Mouse (Mus musculus): ENCODE data around the gene Dguok. TPM values are rescaled to one million over a fixed set of nuclear protein-coding genes. Genes with fewer than 3 reads are reported as not detected.
A peak's percentile ranks its signal among the peaks of the same experiment; 100 is the strongest.

Dguok gene
- total and polyA plus RNA-seq, 2 experiments from 2014 or later, result 35.3 to 52.1 TPM

DNA sequence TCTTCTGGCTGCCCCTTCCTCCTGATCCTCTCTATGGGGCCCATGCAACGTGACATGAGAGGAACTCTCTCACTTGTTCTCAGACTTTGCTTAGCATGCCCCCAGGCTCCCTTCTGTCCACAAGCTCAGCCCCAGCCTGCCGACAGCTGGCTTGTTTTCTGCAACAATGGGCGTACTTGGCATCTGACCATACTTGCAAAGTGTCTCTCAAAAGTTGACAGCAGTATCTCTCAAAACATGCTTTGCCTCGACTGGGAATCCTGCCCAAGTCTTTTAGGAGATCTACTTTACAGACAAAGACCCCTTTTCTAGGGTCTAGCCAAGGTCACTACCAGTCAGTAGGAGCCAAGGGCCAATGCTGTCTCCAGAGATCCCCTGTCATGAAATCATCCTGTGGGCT is 20.9 kb downstream of the Dguok start:
- H3K4me1 ChIP-seq (ENCODE audit: insufficient read depth), result no peaks in the 10 kb centered on the region
- no peak overlapping the region for H3K4me3 ChIP-seq (ENCODE audit: low read depth, low read length)
- no peak for TF ChIP-seq CTCF (IDR thresholded peaks at IDR 0.05; ENCODE audit: low read depth)
- no peak overlapping the region for H3K27ac ChIP-seq (ENCODE audit: low read depth, low read length)
- H3K27me3 ChIP-seq (ENCODE audit: insufficient read depth, low read length), result no peaks in the 10 kb centered on the region
- no peak overlapping the region for H3K9ac ChIP-seq
- no peaks in the 10 kb centered on the region for H3K9me3 ChIP-seq (ENCODE audit: low read length)
- H3K36me3 ChIP-seq (ENCODE audit: insufficient read depth), result peaks cover 82% of the 10 kb centered on the region
- ATAC-seq (0 out of 2 replicates have a peak, but pooled peaks have one; percentile 27), DNase-seq (peak; percentile 41)
- H3K4me2 ChIP-seq (ENCODE audit: low read depth), result no peak overlapping the region
- WGBS, result 27% methylated on average over 4 of the region's 4 CpGs

DNA sequence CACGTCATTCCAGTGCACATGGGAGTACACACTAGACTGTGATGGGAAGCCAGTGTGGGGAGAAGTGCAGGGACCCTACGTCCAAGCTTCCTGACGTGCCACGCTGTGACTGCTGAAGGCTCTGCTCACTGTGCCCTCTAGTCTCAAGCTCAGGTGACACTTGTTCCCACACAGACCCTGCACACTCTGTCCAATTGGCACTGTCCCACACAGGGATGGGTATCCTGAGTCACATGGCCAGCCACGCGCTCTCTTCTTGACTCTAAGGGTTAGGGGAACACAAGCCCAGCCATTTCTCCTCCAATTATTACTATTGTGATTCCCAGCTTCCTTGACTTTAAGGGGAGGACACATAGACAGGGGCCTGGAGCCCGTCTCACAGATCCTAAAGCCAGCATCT is 23.0 kb downstream of the Dguok start:
- no peak for TF ChIP-seq CTCF (IDR thresholded peaks at IDR 0.05; ENCODE audit: low read depth)
- no peak overlapping the region for H3K27ac ChIP-seq (ENCODE audit: low read depth, low read length)
- H3K27me3 ChIP-seq (ENCODE audit: insufficient read depth, low read length), result no peaks in the 10 kb centered on the region
- no peaks in the 10 kb centered on the region for H3K4me1 ChIP-seq (ENCODE audit: insufficient read depth)
- H3K4me3 ChIP-seq (ENCODE audit: low read depth, low read length), result no peak overlapping the region
- peaks cover 78% of the 10 kb centered on the region for H3K36me3 ChIP-seq (ENCODE audit: insufficient read depth)
- H3K4me2 ChIP-seq (ENCODE audit: low read depth), result no peak overlapping the region
- DNase-seq (no peak), ATAC-seq (no peak)
- no peak overlapping the region for H3K9ac ChIP-seq
- WGBS, result 91% methylated on average over 7 of the region's 7 CpGs
- no peaks in the 10 kb centered on the region for H3K9me3 ChIP-seq (ENCODE audit: low read length)

DNA sequence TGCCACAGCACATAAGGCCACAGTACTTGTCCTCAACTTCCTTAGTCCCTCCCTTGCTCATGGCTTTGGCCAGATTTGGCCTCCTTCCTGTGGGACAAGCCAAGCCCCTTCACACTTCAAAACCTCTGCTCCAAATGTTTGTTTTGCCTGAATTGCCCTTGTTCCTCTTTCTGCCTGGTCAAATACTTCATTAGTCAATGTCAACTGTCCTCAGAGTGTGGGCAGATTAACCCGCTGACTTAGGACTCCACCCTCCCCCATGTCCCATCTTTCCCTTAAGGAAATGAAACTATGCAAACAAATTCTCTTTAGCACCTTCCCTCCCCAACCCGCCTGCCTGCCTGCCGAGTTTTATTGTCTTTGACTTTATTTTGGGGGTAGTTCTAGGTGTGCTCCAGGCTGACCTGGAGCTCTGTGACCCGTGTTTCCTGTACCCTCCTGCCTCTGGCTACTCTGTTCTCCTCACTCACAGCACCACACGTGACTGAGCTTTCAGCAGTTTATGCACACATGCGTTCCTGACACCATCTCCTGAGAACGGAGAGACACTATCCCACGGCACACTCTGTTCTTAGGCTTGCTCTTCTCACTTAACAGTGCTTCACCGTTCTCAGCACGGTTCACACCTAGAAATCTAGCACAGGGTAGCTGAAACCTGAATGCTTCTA is 24.2 kb downstream of the Dguok start:
- WGBS, result 82% methylated on average over 10 of the region's 10 CpGs
- Histone ChIP-seq H3K9me3 (ENCODE audit: low read length) (no peaks in the 10 kb centered on the region), H3K36me3 (ENCODE audit: insufficient read depth) (peaks cover 65% of the 10 kb centered on the region), H3K9ac (no peak overlapping the region), H3K27me3 (ENCODE audit: insufficient read depth, low read length) (no peaks in the 10 kb centered on the region), H3K4me2 (ENCODE audit: low read depth) (no peak overlapping the region), H3K4me1 (ENCODE audit: insufficient read depth) (no peaks in the 10 kb centered on the region), H3K27ac (ENCODE audit: low read depth, low read length) (no peak overlapping the region), H3K4me3 (ENCODE audit: low read depth, low read length) (no peak overlapping the region)
- TF ChIP-seq CTCF (IDR thresholded peaks at IDR 0.05; ENCODE audit: low read depth), result no peak
- DNase-seq (no peak), ATAC-seq (no peak)

DNA sequence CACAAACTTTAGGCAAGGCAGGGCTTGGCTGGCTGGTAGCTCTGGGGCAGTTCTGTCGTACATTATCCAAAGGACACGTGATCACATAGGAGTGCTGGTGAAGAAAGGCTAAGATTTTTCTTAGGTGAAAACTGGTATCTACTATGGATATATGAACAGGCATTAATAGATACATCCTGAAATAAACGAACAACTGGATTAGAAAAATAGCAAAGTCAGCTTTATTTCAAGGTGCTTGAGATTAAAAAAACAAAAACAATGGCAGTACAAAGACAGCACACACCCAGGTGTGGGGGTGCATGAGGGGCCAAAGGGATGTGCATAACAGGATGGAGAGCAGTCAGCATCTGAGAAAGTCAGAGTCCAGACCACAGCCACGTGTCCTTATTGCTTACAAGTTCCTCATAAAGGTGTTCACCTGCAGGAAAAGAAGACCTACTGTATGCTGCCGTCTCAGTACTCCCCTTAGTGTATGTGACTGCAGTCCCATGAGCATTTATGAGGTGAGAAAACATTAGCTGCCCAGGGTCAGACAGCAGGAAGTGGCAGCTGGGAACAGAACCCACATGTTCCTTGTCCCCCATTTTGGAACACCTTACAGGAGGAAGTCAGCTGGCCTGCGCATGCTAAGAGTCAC is 26.6 kb downstream of the Dguok start:
- TF ChIP-seq CTCF (IDR thresholded peaks at IDR 0.05; ENCODE audit: low read depth), result no peak
- DNase-seq (no peak), ATAC-seq (no peak)
- Histone ChIP-seq H3K27me3 (ENCODE audit: insufficient read depth, low read length) (no peaks in the 10 kb centered on the region), H3K9ac (no peak overlapping the region), H3K4me2 (ENCODE audit: low read depth) (no peak overlapping the region), H3K27ac (ENCODE audit: low read depth, low read length) (no peak overlapping the region), H3K9me3 (ENCODE audit: low read length) (no peaks in the 10 kb centered on the region), H3K36me3 (ENCODE audit: insufficient read depth) (peaks cover 43% of the 10 kb centered on the region), H3K4me1 (ENCODE audit: insufficient read depth) (no peaks in the 10 kb centered on the region), H3K4me3 (ENCODE audit: low read depth, low read length) (no peak overlapping the region)
- 95% methylated on average over 6 of the region's 6 CpGs for WGBS

DNA sequence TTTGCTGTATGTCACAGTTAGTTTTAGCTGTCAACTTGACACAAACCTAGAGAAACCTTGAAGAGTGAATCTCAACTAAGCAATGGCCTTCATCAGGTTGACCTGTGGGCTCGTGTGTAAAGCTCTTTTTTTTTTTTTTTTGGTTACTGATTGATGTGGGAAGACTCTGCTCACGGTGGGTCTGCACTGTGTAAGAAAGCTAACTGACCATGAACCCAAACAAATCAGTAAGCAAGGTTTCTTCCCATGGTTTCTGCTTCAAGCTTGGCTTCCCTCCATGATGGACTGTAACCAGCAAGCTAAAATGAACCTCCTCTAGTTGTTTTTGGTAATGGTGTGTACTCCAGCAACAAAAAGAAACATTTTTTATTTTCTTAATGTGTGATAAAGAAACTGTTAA is 27.6 kb downstream of the Dguok start:
- Histone ChIP-seq H3K36me3 (ENCODE audit: insufficient read depth) (peaks cover 35% of the 10 kb centered on the region), H3K4me3 (ENCODE audit: low read depth, low read length) (no peak overlapping the region), H3K4me1 (ENCODE audit: insufficient read depth) (no peaks in the 10 kb centered on the region), H3K4me2 (ENCODE audit: low read depth) (no peak overlapping the region), H3K9ac (no peak overlapping the region), H3K27ac (ENCODE audit: low read depth, low read length) (no peak overlapping the region), H3K9me3 (ENCODE audit: low read length) (no peaks in the 10 kb centered on the region), H3K27me3 (ENCODE audit: insufficient read depth, low read length) (no peaks in the 10 kb centered on the region)
- DNase-seq, result no peak
- ATAC-seq, result no peak
- no peak for TF ChIP-seq CTCF (IDR thresholded peaks at IDR 0.05; ENCODE audit: low read depth)
- WGBS, result 79% methylated on average over 2 of the region's 2 CpGs

DNA sequence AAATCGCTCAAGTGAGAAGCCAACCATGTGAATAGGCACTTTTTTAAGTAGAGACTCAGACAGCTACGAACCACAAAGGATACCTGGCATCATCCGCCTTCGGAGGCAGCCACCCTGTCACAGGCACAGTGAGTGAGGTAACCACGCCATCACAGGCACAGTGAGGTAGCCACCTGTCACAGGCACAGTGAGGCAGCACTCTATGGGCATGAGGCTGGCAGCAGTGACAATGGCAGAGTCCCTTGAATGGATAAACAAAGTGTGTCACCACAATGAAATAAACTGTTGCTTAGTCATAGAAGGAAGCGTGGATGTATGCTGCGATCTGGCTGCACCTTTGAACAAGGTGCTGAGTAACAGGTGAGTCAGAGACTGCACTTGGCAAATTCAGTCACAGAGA is 28.1 kb downstream of the Dguok start:
- H3K9me3 ChIP-seq (ENCODE audit: low read length), result no peaks in the 10 kb centered on the region
- no peak overlapping the region for H3K4me2 ChIP-seq (ENCODE audit: low read depth)
- TF ChIP-seq CTCF (IDR thresholded peaks at IDR 0.05; ENCODE audit: low read depth), result no peak
- DNase-seq (no peak), ATAC-seq (no peak)
- H3K9ac ChIP-seq, result no peak overlapping the region
- no peak overlapping the region for H3K4me3 ChIP-seq (ENCODE audit: low read depth, low read length)
- 91% methylated on average over 7 of the region's 7 CpGs for WGBS
- H3K27me3 ChIP-seq (ENCODE audit: insufficient read depth, low read length), result no peaks in the 10 kb centered on the region
- no peaks in the 10 kb centered on the region for H3K4me1 ChIP-seq (ENCODE audit: insufficient read depth)
- H3K36me3 ChIP-seq (ENCODE audit: insufficient read depth), result peaks cover 29% of the 10 kb centered on the region
- no peak overlapping the region for H3K27ac ChIP-seq (ENCODE audit: low read depth, low read length)

DNA sequence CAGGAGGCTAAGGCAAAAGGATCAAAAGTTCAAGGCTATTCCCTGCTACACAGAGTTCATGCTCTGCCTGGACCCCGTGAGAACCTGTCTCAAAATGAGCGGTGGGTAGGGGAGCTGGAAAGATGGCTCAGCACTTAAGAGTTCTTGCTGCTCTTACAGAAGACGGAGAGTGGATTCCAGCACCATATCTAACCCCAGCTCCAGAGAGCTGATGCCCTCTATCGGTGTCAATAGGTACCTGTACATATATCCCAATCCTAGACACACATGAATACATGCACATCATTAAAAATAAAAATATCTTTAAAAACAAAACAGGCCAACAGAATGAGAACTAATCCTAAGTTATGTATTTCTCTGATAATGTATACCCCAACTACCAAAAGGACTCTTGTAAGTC is 28.6 kb downstream of the Dguok start:
- peak; percentile 29; the same call in 1 of the 2 replicates for TF ChIP-seq CTCF (IDR thresholded peaks at IDR 0.05; ENCODE audit: low read depth)
- H3K9me3 ChIP-seq (ENCODE audit: low read length), result no peaks in the 10 kb centered on the region
- no peaks in the 10 kb centered on the region for H3K4me1 ChIP-seq (ENCODE audit: insufficient read depth)
- no peak overlapping the region for H3K4me3 ChIP-seq (ENCODE audit: low read depth, low read length)
- 0 out of 2 replicates have a peak, but pooled peaks have one; percentile 25 for ATAC-seq
- no peaks in the 10 kb centered on the region for H3K27me3 ChIP-seq (ENCODE audit: insufficient read depth, low read length)
- peaks cover 29% of the 10 kb centered on the region for H3K36me3 ChIP-seq (ENCODE audit: insufficient read depth)
- no peak overlapping the region for H3K9ac ChIP-seq
- 74% methylated on average over 4 of the region's 4 CpGs for WGBS
- no peak for DNase-seq
- no peak overlapping the region for H3K27ac ChIP-seq (ENCODE audit: low read depth, low read length)
- H3K4me2 ChIP-seq (ENCODE audit: low read depth), result no peak overlapping the region

Data from forebrain, postnatal 0 days (tissue).